ENCODE assay signal across 8 mouse cellular contexts in genomic region chr8:84200652-84201544, GRCm38 (mm10). TPM values are rescaled to one million over a fixed set of nuclear protein-coding genes. Genes with fewer than 3 reads are reported as not detected.
DNase-seq lines count a peak whose midpoint lies in the region; ATAC-seq and TF ChIP-seq lines count a peak whose summit lies in the region.

No protein-coding gene starts in this region.

- H3K27me3 ChIP-seq in splenic B cell, adult 2 months (ENCODE audit: control insufficient read depth, insufficient read depth, low read length, poor library complexity, severe bottlenecking) = no peaks in the 10 kb centered on the region; the same call in 1 of the 2 replicates

- peaks cover 5% of the 10 kb centered on the region for H3K4me1 ChIP-seq in embryonic fibroblast, embryonic 13.5 days (ENCODE audit: control insufficient read depth, insufficient read depth, low read length)

- TF ChIP-seq CTCF in embryonic fibroblast, embryonic 13.5 days (IDR thresholded peaks at IDR 0.05; ENCODE audit: borderline replicate concordance, insufficient read depth, low read length) = no peak

- DNase-seq in right cerebral cortex, postnatal 14 days = peak; percentile 58
- DNase-seq in right cerebral cortex, postnatal 36 days (ENCODE audit: low spot score in 2 of 2) = no peak
- peak; percentile 89 to 90 for DNase-seq in heart, postnatal 10 days
- DNase-seq in kidney, postnatal 36 days = peak; percentile 83 to 88
- peak; percentile 82 for DNase-seq in splenic B cell, adult 2 months (ENCODE audit: low read depth, low spot score)
- DNase-seq in T-cell, adult 2 months (ENCODE audit: low spot score) = no peak

- TF ChIP-seq POLR2A in embryonic fibroblast, embryonic 13.5 days (IDR thresholded peaks at IDR 0.05; ENCODE audit: low read depth, low read length) = peak; percentile 84

- H3K36me3 ChIP-seq in splenic B cell, adult 2 months (ENCODE audit: control insufficient read depth, insufficient read depth, low read length, poor library complexity, severe bottlenecking) = no peaks in the 10 kb centered on the region

- peak overlapping the region; percentile 79 for H3K4me3 ChIP-seq in embryonic fibroblast, embryonic 13.5 days (ENCODE audit: insufficient read depth, low read length)

- intact Hi-C loops in heart, postnatal 10 days (cut with DNase I) = loop anchor here (5.0 kb wide), 1 partner anchor 461 kb away; the partner anchor contains the start of gene Ier2

- peak; percentile 3; the same call in 1 of the 2 replicates for ATAC-seq in megakaryocyte, adult 5-6 weeks (ENCODE audit: poor library complexity, severe bottlenecking)

- peak overlapping the region; percentile 96 for H3K27ac ChIP-seq in embryonic fibroblast, embryonic 13.5 days (ENCODE audit: insufficient read depth, low read length)

RNA-seq across cellular contexts. Expression of gene Nanos3, which starts 15.9 kb away (rescaled TPM):
- not detected in 2 replicates for polyA plus RNA-seq in embryonic fibroblast, embryonic 13.5 days (2011; ENCODE audit: insufficient read length, low read depth, missing spikeins)
- 1 to 10 TPM; 3.6 to 4.1 TPM for total RNA-seq in heart, postnatal 10 days (2021)
- total RNA-seq in megakaryocyte, adult 5-6 weeks (2015) = not detected in 2 replicates
- not detected in 2 replicates for total RNA-seq in megakaryocyte, adult 5-6 weeks (2017)

RNA-seq across cellular contexts. Expression of gene Zswim4, which starts 36.0 kb away (rescaled TPM):
- 7.3 and 10.9 TPM in 2 replicates for polyA plus RNA-seq in embryonic fibroblast, embryonic 13.5 days (2011; ENCODE audit: insufficient read length, low read depth, missing spikeins)
- total RNA-seq in heart, postnatal 10 days (2021) = 10 to 100 TPM; 10.5 to 11.3 TPM
- total RNA-seq in megakaryocyte, adult 5-6 weeks (2015) = 6.2 and 6.5 TPM in 2 replicates
- total RNA-seq in megakaryocyte, adult 5-6 weeks (2017) = 8.9 and 9.4 TPM in 2 replicates

RNA-seq across cellular contexts. Expression of gene D8Ertd738e, which starts 48.6 kb away (rescaled TPM):
- polyA plus RNA-seq in embryonic fibroblast, embryonic 13.5 days (2011; ENCODE audit: insufficient read length, low read depth, missing spikeins) = 98.2 and 104 TPM in 2 replicates
- 100 to 1,000 TPM; 222 to 230 TPM for total RNA-seq in heart, postnatal 10 days (2021)
- 169 and 188 TPM in 2 replicates for total RNA-seq in megakaryocyte, adult 5-6 weeks (2015)
- 99.7 and 113 TPM in 2 replicates for total RNA-seq in megakaryocyte, adult 5-6 weeks (2017)

RNA-seq across cellular contexts. Expression of gene 4930432K21Rik, which starts 53.1 kb away (rescaled TPM):
- polyA plus RNA-seq in embryonic fibroblast, embryonic 13.5 days (2011; ENCODE audit: insufficient read length, low read depth, missing spikeins) = 0.48 and 0.95 TPM in 2 replicates
- under 1 TPM; 0.22 to 0.32 TPM for total RNA-seq in heart, postnatal 10 days (2021)
- total RNA-seq in megakaryocyte, adult 5-6 weeks (2015) = 0.07 and 0.09 TPM in 2 replicates
- 0.37 and 1.8 TPM in 2 replicates for total RNA-seq in megakaryocyte, adult 5-6 weeks (2017)

RNA-seq across cellular contexts. Expression of gene Cc2d1a, which starts 53.2 kb away (rescaled TPM):
- 17.7 and 20.0 TPM in 2 replicates for polyA plus RNA-seq in embryonic fibroblast, embryonic 13.5 days (2011; ENCODE audit: insufficient read length, low read depth, missing spikeins)
- total RNA-seq in heart, postnatal 10 days (2021) = 10 to 100 TPM; 13.3 to 14.1 TPM
- 9.0 and 12.9 TPM in 2 replicates for total RNA-seq in megakaryocyte, adult 5-6 weeks (2015)
- total RNA-seq in megakaryocyte, adult 5-6 weeks (2017) = 5.8 and 9.8 TPM in 2 replicates

Comparison
In these comparisons a context has a peak if more than half of its experiments do, and no peak if none do; other contexts are left out.
1. DNase-seq: peak in right cerebral cortex, postnatal 14 days (single experiment), heart, postnatal 10 days (2 of 2), kidney, postnatal 36 days (2 of 2) and splenic B cell, adult 2 months (single experiment); none in right cerebral cortex, postnatal 36 days (0 of 2) and T-cell, adult 2 months (single experiment).
2. RNA of gene Nanos3, which starts 15.9 kb away (total RNA-seq): 3.6 to 4.1 TPM in heart, postnatal 10 days; not detected in megakaryocyte, adult 5-6 weeks; every median in the first group is over 4 times any median in the second.